Mouse (Mus musculus) monocyte, adult 2 months (primary cell): ENCODE data around the gene Fam89b.

Experiments
- DNase-seq, 2 experiments: peaks; one replicate each; pipeline ENCODE4 v3.0.0; 2022; ENCODE audit warnings: low spot score in 2 of 2, low read depth in 1 of 2

The Fam89b gene

GRCm38 (mm10) chr19:5686437-5686836, 43.0 kb downstream of the Fam89b start:
- no peak for DNase-seq

- DNase-seq, result no peak
Measured at GRCm38 (mm10) chr19:5685861-5686260, 43.6 kb downstream of the Fam89b start.

GRCm38 (mm10) chr19:5685431-5685830, 44.0 kb downstream of the Fam89b start:
- no peak for DNase-seq

- no peak for DNase-seq
Measured at GRCm38 (mm10) chr19:5684985-5685384, 44.5 kb downstream of the Fam89b start.

GRCm38 (mm10) chr19:5684236-5684635, 45.2 kb downstream of the Fam89b start:
- no peak for DNase-seq

- no peak for DNase-seq
Measured at GRCm38 (mm10) chr19:5680432-5680831, 49.0 kb downstream of the Fam89b start.
